Mouse (Mus musculus): ENCODE data around the gene Anks6.
A peak's percentile ranks its signal among the peaks of the same experiment; 100 is the strongest.
"Not testable (repeated sequence)": the region's sequence is repeated elsewhere in the genome, so short reads cannot be mapped to it uniquely, and the experiment has no call there.

The Anks6 gene

DNA sequence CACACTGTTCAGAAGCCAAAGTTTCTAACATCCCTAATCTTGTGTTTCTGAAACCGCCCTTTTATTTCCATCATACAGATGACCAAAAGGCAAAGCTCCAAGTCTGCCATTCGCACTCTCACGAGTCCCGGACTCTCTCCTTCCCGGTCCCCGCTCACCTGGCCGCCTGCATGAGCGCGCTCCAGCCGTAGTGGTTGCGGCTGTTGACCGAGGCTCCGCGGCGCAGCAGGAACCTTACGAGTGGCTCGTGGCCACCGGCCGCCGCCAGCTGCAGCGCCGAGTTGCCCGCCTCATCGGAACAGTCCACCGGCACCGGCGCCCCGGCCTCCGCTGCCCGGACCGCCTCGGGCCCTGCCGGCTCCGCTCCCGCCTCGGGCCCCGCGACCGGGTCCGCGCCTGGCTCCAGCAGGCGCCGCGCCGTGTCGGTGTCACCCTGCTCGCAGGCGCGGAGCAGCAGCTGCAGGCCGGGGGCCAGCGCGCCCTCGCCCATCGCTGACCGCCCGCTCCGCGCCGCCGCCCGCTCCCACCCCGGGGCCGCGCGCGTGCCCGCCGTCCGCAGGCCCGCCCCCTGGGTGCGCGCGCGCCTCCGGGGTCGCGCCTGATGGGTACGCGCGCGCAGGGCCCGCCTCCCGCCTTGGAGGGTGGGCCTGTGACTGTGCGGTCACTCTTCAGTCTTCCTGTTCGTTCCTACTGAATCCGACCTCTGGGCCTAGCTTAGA is at the start of gene Anks6:
Gene Anks6 (minus strand): TSS at position 637 of the 719 bp plus-strand sequence.
- no peak for DNase-seq (ENCODE audit: low read depth, low spot score)

DNA sequence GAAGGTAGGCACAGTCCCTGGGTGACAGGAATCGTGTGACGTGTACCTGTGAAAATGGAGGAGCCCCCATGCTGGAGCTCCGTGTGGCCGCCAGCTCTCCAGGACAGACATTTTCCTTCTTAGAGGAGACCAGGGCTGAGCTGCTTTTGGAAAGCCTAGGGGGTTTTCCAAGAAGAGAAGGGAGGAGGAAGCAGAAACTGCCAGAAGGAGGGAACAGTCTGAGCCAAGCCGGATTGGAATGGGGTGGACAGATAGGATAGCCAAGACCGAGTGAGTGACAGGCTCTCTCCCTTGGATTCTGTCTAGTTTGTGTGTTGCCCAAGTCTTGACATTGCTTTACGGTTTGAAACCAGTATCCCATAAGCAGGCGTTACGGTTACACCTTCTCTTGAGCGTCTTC is 46.3 kb upstream of the Anks6 start:
- DNase-seq (ENCODE audit: low read depth, low spot score): no peak

DNA sequence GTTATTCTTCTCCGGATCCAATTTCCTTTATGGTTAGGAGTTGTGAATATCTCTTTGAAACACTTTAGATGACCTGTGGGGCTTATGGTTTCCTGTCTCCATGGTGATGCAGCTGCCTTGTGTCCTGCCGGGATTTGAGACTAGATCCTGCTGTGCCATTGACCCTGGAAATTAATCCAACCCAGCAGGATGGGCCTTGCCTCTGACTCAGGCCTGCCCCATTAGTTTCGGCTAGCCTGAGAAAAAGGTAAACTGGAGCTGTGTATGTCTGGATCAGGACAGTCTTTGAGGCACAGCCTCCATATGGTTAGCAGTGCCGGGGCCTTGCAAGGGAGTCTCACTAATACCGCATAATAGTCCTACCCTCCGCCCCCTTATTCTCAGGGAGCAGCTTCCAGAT is 36.4 kb upstream of the Anks6 start:
- DNase-seq (ENCODE audit: low read depth, low spot score): no peak

DNA sequence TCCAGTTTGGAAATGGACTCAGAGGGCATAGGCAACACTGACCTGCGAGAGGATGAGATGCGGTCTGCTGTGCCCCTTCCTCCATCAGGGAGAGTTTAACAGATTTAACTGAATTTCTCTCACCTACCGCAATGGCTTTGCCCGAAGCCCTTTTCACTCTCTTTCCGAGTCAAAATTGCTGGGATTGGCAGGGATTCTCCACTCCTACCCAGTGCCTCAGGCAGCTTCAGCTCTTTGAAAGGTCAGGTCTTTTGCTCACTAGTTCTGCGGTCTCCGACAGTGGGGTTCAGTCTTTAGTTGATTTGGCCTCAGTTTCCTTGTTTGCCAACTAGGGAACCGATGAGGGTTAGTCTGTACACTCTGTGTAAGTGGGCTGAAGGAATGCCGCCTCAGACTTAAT is 35.9 kb upstream of the Anks6 start:
- no peak for DNase-seq (ENCODE audit: low read depth, low spot score)

DNA sequence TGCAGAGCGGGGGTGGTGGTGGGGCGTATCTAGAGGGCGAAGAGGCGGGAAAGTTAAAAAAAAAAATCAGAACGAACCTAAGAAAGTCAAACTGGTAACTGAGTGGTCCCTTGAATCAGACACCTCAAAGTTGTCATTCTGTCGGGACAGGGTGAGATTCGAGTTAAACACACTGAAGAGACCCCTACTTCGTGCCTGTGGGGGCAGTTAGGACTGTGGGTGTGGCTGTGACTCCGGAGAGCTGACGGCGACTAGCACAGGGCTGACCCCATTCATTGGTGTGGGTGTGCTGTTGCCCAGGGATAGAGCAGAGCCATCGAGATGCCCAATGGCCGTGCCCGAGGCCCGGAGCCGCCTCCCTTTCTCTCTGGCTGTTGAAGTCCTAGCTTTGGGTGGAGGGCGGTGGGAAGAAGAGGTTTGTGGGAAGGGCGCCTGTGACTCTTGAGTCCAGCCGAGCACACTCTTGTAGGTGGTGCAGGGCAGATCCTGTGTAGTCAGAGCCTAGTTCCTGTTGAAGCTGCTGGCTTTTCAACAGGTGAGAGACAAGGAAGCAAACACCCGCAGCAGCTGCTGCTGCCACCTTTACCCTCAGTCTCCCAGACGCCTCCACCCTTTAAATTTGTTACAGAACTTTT is 35.3 kb upstream of the Anks6 start:
- DNase-seq (ENCODE audit: low read depth, low spot score): no peak

DNA sequence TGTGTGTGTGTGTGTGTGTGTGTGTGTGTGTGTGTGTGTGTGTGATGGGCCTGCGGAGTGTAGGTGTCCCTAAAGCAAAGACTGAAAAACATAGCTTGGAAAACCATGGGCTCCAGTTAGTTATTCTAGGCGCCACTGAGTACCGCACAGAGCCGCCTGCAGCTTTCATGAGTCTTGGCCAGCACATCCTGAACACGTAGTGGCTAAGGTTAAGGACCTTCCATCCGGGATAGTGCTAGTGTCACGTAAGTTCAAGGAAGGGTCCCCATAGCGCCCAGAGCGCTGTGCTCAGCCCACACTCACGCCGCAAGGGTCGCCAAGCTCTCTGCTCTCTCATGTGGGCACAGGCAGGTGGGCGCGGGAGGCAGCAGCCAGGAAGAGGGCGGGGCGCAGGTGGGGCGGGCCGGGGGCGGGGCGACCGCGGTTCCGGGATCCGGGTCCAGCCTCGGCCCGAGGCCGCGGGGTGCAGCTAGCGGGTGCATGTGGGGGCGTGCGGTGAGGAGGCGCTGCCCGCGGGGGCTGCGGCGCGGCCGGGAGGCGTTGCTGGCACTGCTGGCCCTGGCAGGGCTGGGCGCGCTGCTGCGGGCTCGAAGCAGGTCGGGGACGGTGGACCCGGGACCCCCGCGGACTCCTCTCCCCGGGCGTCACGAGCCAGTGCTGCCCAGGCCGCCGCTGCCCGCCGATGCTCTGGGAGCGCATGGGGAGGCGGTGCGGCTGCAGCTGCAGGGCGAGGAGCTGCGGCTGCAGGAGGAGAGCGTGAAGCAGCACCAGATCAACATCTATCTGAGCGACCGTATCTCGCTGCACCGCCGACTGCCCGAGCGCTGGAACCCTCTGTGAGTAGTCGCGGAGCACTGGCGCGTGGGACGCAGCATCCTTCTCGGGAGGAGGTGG is 34.5 kb upstream of the Anks6 start, which contains the start of gene Galnt12:
Gene Galnt12 (plus strand): TSS at position 417 of the 894 bp plus-strand sequence.
- DNase-seq (ENCODE audit: low read depth, low spot score): no peak

DNA sequence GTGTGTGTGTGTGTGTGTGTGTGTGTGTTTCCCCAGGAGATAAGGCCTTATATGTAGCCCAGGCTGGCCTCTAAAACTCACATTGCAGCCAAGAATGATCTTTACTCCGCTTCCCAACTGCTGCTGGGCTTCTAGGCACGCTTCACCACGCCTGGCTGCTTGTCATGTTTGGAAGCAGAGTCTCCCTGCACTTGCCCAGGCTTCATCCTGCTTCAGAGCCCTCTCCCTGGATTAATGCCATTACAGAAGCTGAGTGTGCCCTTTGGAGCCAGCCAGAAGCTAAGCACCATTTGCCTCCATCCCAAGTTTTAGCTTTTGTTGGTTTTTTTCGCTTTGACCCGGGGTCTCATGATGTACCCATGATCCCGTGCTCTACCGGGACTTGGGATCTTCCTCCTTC is 31.4 kb upstream of the Anks6 start:
- DNase-seq (ENCODE audit: low read depth, low spot score): no peak

DNA sequence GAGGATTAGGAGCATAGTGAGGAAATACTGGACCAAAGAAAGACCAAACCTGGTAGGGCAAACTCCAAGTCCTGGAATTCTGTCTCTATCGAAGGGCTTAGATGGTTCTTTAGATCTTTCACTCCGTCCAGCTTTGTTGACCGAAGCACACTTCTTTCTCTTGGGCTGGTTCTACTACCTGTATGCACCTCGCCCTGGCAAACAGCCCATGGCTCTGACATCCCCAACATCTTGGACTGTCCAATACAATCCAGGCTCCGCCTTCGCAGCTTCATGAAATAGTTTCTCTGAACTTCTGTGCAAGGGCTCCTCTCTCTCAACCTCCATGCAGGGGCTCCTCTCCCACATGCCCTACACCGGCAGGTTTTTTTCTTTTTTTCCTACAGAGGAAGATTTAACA is 26.6 kb upstream of the Anks6 start:
- DNase-seq (ENCODE audit: low read depth, low spot score): no peak

DNA sequence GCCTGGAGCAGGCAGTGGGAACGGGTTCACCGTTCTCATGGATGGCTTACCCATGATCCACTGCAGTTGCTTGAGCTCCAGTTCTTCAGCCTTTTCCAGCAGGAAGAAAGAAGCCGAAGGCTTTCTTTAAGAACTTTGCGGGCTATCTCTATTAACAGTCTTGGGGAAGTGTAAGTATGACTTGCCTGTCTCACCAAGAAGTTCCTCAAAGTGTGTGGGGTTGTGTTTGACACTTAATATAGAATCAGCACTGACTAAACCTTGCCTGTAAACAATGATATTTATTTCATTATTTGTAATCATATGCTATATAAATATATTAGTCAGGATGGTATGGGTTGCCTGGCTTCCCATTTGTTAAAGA is 23.4 kb upstream of the Anks6 start:
- DNase-seq (ENCODE audit: low read depth, low spot score): no peak

DNA sequence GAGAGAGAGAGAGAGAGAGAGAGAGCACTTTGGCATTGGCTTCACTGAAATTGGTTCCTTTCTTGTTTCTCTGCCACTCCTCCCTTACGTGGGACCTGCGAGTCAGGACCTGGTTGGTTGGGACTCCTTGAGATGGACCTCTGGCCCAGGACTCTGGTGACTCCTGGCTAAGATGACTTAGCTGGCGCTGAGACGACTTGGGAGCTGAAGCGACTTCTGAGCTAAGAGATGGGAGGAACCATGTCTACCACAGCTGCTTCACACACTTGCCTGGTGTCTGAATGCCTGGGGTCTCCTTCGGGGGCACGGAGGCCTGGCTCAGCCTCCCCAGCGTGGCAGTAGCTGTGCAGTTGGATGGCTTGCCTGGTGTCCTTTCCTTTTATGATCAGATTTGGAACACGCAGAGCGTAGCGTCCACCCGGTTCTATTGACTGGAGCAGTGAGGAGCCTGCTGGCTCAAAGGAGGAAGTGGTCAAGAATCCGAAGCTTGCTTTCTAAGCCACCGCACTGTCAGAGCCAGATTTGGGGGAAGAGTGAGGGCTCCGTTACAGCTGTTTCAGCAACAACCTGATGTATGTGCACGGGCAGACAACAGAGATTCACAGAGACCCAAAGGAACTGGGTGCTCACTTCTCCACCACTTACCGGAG is 22.9 kb upstream of the Anks6 start:
- DNase-seq (ENCODE audit: low read depth, low spot score): no peak

DNA sequence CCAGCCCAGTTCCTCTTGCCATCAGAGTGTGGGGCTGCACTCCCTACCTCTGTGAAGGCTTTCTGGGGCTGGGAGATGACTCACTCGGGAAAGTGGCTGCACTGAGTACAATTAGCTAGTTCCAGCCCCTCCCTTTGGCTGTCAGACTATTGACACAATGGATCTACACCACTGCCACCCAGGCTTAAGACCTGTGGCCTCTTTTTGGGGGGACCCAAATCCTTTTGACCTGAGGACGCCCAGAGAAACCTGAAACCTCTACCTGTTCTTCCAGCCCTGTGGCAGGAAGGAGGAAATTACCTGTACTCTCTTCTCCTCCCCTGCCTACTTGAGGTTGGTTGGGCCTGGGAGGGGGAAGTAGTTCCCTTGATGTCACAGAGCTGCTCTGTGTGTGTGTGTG is 17.8 kb upstream of the Anks6 start:
- DNase-seq (ENCODE audit: low read depth, low spot score): no peak

DNA sequence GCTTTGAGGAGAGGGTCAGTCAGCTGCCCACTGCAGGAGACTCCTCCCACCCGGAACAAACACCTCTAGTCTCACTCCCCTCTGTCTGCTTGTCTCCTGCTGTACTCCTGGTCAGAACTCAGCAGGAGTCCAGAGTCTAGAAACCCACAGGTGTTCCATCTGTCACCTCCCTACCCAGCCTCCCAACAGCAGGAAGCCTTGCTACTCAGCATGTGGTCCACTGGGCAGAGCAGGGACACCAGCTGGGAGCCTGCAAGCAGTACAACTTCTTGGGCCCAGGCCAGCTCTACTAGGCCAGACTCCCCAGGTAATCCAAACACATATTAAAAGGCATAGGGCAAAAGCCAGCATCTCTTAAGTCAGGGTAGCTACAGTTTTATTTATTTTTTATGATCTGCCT is 3.7 kb upstream of the Anks6 start:
- DNase-seq (ENCODE audit: low read depth, low spot score): no peak

DNA sequence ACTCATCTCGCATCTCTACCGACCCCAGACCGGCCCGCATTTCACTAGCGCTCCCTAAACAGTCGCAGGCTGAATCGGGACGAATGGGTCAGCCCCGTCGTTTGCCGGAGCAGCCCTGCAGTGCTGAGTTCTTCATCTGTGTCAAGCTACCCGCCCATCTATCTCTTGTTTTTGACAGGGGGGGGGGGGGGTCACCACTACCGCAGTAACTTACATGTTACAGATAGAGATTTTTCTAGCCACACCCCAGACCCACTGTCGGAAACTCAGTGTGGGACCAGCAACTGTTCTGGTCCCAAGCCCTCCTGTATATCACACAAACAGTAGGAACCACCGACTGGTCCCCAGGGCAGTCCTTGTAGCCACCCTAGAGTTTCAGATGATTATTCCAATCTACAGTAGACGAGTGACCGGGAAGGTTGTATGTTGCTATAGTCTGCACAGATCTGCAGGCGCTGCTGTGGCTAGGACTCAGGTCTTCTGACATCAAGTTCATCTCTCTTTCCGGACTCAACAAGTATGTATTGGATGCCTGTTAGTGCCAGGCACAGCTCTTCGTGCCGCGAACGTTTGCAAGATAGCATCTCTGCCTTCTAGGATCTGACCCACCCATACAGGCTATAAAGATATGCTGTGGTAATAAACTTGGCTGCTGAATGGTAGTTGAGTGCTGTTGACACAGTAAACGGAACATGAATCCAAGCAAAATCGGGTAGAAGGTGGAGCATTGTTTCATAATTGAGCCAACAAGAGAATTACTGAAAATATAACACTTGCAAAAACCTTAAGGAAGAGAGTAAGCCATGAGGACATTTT is 491 bp upstream of the Anks6 start:
- no peak for DNase-seq (ENCODE audit: low read depth, low spot score)

DNA sequence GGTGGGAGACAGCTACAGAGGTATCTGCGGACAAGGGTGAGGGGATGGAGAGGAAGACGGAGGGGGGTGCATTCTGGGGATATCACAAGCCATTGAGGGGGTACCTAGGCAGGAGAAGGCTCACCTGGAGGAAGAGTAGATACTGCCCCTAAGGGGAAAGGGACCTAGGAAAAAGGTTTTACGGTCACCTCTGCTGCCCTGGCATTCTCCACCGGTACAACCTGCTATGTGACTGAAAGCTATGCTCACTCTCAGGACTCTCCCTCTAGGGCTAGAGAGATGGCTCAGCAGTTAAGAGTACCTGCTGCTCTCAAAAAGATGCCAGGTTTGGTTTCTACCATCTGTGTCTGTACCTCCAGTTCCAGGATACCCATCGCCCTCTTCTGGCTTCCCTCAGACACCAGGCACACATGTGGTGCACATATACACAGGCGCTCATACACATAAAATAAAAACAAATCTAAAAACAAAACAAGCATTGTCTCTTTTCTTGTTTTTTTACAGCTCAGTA is 1.6 kb downstream of the Anks6 start:
- DNase-seq (ENCODE audit: low read depth, low spot score): no peak

DNA sequence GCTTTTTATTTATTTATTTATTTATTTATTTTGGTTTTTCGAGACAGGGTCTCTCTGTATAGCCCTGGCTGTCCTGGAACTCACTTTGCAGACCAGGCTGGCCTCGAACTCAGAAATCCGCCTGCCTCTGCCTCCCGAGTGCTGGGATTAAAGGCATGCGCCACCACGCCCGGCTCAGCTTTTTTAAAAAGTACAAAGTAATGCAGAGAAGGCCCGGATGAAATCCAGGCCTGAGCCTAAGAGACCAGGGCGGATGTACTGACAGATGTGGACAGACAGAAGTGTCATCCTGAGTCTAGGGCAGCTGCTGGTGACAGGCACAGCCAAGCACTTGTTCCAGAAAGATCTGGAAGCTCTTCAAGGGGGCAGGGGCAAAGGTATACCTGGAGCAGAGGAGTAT is 2.1 kb downstream of the Anks6 start:
- DNase-seq (ENCODE audit: low read depth, low spot score): not testable (repeated sequence)

DNA sequence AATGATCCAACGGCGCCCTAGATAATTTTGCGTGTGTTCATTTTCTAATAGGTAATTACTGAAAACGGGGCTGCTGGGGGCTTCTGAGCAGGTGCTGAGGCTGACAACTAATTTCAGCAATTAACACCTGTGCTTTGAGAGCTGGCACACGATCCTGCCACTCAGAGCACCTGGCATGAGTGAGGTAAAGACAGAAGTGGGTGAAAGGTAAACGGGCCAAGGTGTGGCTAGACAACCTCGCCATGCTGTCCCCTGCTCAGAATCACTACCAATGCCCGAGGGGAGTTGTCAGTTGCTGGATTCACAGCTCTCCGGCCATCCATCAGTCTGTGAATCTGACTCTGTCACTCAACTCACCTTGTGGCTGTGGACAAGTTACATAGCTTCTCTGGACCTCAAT is 5.3 kb downstream of the Anks6 start:
- DNase-seq (ENCODE audit: low read depth, low spot score): no peak

DNA sequence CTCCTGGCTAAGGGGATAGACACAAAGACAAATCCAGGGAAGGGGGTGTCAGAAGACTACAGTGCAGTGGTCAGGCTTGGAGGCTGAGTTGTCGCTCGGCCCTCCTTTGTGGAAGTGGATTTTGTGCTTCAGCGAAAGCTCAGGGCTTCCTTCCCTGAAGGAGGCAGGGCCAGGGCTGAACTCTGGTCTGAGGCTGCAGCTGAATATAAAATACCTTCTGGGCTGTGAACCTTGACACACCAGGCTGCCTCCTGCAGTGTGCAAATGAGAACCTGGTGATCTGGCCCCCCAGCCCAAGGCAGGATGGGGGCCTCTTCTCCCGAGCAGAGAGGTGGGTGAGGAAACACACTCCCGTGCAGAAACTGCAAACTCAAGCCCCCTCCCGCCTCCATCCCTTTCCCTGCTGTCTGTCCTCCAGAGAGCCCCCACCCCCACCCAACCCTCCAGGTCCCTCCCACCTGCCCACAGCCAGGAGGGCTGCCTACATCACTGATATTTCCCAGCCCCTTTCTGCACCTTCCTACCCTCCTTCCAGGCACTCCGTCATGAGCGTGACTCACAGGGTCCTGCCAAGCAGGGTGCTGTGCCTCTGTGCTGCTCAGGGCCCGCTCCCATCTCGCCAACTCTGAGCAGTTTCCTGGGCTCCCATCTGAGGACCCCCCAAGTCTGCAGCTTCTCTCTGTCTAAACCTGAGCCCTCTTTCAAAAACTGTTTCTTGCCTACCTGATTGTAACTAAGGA is 6.4 kb downstream of the Anks6 start:
- DNase-seq (ENCODE audit: low read depth, low spot score): no peak

DNA sequence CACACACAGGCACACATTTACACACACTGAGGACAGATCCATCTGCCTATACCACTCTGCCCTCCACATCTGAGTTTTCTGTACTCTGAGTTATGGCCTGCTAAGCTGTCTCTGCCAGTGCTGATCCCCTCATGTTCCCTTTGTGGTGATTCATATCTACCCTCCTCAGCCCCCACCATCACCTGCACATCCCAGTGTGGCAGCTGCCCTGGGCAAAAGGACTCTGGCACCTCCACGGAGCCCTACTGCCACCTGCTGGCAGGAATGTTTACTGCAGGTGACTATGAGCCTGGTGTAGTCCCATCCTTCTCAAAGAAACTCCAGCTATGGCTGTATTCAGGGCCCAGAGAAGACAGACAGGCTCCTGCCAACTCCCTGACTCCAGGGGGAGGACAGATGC is 7.1 kb downstream of the Anks6 start:
- DNase-seq (ENCODE audit: low read depth, low spot score): peak; percentile 49

DNA sequence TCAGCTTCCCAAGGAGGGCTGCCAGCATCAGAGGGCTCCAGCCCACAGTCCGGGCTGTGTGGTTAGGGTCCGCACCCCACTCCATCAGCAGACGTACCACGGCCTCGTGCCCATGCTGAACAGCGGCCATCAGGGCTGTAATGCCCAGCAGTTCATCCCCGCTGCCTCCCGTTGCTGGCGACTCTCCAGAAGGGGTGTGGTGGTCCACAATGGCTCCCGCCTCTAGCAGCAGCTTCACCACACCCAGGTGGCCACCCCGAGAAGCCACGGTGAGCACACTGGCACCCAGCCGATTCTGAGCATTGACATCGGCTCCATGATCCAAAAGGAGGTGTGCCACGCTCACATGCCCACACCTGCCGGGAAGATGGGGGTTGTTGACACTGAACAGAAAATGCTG is 8.0 kb downstream of the Anks6 start:
- DNase-seq (ENCODE audit: low read depth, low spot score): no peak

DNA sequence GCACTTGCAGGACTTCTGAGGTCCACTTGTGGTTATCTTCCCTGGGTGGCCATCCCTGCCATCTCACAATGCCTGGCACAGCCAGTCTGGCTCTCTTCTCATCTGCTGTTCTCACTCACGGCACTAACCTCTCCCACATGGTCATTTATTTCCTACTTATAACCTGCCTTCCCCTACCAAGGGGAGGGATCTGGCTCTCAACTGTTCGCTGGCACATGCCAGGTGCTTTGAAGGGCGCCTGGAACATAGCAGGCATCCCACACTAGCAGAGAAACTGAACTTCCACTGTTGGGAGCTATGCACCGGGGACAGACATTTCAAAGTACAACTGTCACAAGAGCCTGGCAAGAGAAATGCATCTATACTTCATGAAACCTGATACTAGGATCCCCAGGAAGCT is 9.5 kb downstream of the Anks6 start:
- no peak for DNase-seq (ENCODE audit: low read depth, low spot score)

Data from WW6 (cell line).